Mouse (Mus musculus) skeletal muscle tissue, adult 2 months (tissue): ENCODE results near the gene Gm20431.

Experiments used
- DNase-seq: peaks from one replicate; pipeline ENCODE4 v3.0.0-alpha.2; 2012; ENCODE audit warnings: low read depth, low spot score

Gm20431 gene

DNA sequence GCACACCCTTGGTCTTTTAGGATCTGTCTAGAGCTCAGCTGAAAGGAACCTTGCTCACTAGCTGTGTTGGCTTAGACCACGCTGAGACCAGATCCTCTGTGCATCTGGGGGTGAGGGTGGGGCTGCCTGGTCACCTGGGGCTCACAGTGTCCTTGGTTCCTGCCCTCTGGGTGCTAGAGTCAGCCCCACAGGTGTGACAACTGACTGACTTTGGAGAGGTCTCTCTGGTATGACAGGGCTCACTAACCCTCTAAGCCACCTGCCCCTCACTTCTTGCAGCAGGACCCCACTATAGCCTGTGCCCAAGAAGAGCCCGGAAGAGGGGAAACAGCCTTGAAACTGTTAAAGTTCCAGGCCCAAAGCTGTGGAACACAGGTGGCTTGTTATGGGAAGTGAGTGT lies 58.9 kb downstream of the Gm20431 start:
- no peak for DNase-seq

DNA sequence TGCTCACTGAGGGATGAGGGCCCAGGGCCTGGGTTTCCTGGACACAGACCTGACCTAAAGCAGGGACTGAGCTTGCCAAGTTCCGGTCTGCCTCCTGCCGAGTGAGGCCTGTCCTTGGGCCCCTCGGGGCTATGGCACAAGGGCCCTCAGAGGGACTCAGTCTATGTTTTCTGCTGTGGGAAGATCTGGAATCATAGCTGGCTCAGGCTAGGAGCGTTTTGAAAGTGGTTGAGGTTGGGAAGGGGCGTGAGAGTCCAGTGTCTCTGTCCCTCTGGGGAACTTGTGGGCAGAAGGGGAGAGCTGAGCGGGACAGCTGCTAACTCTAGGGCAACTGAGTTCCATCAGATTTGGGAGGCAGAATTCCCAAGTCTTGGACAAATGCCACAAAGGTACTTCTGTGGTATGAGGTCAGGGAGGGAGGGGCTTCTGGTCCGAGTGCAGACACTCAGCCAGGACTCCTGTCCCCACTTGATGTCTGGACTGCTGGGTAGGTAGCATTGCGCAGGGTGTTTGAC lies 60.8 kb downstream of the Gm20431 start:
- DNase-seq = no peak

DNA sequence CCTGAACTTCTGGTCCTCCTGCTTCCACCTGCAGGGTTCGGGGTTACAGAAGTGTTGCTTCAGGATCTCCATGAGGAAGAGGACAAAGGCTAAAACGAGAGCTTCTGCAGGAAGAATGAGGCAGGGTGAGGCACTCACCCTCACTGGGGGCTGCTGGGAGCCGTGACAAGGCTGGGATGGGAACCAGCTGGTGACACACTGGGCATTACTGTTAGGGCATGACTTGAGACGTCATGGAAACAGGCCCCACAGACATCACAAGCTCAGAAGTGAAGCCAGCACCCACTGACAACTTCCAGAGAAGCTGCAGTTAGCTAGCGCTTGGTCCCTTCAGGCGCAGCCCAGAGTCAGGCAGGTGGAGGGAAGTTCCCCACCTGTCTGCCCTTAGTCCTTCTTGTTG lies 61.4 kb downstream of the Gm20431 start:
- DNase-seq = no peak

DNA sequence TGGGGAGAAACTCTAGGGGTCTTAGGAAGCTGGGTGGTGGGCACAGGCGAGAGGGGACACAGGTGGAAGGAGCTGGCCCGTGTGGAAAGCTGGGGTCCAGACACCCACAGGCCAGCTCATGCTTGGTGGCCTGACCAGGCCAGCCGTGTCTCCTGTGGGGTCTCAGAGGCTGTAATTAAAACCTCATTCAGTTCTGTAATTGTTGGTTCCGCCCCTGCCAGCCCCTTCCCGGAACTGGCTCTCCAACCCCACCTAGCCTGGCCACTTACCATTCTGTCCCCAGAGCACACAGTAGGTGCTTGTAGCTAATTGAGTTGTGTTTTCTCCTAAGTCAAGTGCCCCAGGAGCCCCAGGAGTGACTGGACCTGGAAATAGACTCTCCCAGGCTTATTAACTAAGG lies 62.1 kb downstream of the Gm20431 start:
- DNase-seq = no peak

DNA sequence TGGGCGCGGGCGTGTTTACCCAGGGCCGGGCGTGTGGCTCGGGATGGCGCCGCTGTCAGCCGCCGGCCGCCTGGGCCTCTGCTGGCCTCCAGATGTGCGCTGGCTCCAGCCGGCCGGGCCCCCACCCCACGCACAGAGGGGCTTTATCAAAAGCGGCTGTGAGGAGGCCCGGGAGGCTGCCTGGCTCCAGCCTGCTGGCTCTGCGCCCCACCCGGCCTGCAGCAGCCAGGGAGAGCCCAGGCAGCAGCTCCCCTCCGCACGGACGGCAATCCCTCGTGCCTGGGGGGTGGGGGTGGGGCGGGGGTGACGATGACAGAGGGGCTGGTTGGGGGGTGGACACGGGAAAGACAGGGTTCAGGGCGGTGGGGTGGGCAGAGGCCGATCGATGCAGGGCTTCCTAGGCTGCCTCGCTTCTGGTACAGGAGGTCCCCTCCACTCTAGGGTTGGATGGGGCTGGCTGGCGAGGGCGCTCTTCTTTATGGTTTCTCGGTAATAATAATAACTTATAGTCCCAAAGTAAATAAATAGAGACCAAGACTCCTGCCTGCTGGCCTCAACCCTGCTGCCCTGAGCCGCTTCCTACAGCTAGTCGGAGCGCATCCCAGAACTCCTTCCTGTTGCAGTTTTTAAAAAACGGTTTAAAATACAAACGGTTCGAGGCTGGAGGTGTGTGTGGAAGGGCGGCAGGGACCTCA lies 63.7 kb downstream of the Gm20431 start:
- no peak for DNase-seq

DNA sequence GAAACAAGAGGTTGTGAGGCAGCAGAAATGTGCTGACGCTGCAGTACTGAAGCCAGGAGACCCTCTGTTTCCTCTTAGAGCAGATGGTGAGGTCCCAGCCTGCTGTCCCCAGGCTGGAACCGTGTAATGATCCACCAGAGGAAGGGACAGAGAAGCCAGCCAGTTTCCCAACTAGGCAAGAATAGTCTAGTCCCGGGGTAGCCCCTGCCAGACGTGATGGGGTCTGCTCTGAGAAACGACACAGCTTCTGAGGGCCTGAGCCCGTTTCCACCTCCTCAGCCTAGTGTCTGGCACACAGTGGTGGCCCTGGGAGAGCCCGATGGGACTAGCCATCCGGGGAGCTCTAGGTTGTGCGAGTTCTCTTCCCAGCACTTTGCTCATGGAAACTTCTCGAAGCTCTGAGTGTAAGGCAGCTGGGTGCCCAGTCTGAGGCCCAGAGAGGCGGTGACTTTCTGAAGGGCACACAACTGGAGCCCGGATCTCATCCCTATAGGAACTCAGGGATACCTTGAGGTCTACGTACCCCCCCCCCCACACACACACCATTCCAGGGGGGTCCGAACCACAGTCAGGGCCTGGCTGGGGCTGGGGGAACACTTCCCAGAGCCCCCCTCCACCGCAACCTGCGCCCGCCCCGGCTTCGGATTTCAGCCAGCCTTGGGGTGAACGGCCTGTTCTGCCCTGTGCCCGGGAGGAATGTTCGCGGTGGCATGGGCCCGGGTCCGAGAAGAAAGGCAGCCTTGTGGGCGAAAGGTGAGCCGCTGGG lies 64.4 kb downstream of the Gm20431 start:
- DNase-seq = no peak

DNA sequence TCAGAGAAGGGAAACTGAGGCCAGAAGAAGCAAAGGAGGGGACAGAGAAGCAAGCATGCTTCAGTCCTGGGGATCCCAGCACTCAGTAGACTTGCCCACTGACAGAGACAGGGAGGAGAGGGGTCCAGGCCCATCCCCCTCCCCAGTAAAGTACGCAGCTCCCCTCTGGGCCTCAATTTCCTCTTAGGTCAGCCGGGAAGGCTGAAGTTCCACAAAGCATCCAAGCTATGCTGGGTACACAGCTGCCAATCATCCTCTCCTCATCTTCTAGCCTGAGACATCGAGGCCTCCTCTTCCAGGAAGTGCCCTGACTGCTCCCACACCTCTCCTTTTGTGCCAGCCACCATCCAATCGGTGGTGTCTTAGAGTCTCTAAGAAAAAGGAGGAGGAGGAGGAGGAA lies 65.0 kb downstream of the Gm20431 start:
- no peak for DNase-seq

DNA sequence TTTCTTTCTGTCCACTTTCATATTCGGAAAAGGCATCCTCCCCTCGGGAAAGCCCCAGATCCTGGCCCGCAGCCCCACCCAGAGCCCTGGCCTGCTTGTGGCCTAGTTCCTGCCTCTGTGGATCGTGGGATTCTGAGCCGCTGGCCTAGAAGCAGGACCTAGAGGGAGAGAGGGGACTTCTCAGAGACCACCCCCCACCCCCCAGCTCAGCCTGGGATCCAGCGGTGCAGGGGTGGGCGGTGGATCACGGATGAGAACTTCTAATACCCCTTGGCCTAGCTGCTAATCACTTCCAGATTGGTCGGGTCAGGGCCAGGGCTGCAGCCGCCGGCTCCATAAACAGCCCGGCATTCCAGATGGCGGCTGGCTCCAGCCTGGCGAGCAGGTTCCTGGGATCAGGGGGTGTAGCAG lies 65.5 kb downstream of the Gm20431 start:
- DNase-seq = peak; percentile 63

DNA sequence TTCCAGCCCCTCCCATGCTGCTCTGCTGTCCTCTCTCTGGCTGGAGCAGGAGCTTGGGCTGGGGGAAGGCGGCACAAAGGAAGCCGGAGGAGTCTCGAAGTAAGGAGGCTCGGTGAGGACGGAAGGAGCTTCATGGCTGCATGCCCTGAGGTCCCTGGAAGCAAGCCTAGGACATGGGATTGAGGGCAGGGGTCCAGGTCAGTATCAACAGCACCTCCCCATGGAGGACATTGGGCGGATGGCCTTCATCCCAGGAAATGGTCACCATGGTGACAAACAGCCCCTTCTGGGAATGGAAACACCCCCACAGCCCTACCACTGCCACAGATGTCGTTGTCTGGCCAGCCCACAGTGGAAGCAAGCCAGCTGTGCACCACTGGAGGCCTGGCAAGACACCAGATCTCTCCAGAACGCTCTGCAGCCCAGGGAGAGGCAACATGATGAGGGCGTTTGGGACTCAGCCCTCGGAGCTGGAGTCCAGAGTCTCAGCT lies 66.8 kb downstream of the Gm20431 start:
- DNase-seq = peak; percentile 97

DNA sequence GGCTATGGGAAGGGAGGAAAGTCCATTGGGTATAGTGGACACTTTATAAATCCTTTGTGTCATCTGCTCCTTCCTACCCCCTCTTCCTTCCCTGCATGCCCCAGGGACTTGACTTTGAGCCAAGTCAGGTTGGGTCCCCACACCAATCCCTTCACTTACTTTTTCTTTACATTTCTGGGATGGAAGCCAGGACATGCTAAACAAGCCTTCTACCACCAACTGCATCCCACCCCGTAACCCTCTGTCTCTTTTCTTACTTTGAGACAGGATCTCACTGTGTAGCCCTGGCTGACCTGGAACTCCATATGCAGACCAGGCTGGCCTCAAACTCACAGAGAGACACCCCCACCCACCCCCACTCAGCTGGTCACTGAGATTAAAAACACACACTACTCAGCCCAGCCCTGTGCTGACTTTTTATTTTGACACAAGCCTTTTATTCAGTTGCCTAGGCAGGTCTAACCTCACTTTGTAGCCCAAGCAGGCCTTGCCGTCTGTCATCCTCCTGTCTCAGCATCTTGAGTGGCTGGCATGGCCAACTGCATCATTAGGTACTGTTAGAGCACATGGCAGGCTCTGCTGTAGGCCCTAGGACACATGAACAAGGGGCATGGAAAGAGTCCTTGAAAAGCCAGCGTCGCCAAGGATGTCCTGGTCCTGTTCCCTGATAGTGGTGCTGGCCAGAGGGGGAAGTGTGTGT lies 67.6 kb downstream of the Gm20431 start:
- DNase-seq = no peak

DNA sequence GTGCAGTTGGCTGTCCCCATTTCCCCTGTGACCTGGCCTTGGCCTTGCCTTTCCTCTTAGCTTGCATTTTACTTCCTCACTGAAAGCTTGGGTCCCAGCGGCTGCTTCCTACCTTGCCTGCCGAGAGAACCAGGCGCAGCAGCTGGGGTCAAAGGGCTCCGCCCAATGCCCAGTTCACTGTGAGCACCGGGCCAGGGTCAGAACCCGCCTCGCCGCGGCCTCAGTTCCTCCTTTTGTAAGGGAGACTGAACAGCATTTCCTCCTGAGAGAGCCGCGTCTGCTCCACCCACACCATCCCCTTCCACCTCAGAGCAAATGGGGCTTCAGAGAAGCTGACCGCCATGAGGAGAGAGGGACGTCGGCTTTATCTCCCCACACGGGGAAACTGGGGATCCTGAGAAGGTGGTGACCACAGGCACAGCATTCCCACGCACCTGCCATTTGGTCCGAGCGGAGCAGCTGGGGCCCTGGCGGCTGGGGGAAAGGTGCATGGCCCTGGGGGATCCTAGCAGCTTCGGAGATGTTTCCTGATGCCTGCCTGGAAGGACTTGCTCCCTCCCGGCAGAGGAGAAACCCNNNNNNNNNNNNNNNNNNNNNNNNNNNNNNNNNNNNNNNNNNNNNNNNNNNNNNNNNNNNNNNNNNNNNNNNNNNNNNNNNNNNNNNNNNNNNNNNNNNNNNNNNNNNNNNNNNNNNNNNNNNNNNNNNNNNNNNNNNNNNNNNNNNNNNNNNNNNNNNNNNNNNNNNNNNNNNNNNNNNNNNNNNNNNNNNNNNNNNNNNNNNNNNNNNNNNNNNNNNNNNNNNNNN lies 72.3 kb downstream of the Gm20431 start:
- peak; percentile 65 for DNase-seq

DNA sequence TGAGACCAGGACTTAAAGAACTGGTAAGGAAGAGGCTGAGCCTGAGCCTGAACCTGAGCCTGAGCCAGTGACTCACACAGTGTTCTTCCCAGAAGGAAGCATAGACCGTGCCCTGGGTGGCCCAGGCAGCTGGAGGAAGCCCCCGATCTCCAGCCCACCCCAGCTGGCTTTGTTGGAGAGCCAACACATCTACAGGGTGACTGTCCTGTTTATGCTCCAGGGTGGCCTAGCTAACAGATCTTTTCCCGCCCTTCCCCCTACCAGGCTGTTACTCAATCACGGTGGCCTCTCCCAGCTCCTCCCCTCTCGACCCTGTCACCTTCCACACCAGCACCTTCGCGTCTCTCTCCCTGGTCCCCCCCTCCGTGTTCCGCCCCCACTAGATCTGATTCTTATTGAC lies 74.3 kb downstream of the Gm20431 start:
- no peak for DNase-seq

DNA sequence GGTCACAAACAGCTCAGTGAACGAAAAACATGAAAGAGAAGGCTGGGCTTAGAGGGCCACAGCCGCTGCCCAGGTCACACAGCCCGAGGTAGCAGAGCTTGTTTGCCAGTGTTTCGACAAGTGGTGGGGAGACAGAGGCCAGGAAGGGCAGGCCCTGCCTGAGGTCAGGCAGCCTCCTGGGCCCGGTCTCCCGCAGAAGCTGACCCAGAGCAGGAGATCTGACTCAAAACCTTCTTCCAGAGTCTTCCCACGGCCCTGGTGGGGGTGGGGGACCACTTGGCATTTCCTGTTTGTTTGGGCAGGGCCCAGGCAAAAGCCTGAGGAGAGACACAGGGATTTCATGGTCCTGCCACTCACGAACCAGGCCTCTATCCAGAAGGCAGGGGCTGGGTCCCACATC lies 75.3 kb downstream of the Gm20431 start:
- DNase-seq = no peak

DNA sequence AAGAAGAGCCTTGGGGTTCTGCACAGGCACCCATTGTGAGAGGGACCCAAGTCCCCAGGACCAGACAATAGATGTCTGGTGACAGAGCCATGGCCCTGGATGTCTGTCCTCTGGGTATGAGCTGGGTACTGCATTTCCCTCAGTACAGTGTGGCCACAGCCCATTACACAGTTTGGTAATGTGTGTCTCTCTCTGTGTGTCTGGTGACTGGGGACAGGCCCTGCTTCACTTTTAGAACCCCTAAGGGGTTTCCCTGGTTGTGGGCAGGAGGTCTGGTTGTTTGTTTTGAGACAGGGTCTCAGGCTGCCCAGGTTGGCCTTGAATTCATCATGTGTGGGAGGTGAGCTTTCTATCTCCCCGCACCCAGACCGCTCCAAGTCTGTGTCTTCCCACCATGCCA lies 76.0 kb downstream of the Gm20431 start:
- no peak for DNase-seq

DNA sequence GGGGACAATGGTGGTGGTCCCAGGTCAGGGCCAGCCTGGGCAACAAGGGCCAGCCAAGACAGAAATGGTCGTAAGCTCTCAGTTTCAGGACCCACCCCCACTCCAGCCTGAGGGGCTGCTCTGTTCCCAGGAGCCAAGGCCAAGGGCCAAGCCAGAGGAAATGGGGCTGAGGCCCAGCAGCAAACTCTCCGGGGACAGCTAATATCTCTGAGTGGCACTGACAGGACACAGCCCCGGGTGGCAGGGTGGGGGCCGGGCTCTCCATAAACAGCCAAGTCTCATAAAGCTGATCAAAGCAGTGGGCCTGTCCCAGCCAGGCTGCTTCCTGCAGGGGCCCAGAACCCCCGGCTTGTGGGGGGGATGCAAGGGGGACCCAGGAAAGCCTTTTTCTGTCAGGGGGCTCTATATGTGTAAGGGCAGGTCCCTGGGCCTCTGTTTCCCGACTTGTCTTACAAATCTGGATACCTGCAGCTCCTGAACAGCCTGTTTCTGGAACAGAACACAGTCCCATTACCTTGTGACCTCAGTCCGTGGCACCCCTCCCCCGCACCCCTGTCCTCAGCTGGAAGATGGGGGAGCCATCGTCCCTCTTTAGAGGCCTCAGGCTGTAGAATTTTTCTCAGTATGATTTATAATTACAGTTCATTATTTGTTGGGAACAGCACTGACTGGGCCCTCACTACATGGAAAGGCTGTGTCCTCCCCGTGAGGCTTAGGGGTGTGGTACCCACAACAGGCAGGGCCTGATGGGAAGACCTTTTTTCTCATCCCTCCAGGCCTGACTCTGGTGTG lies 77.9 kb downstream of the Gm20431 start:
- no peak for DNase-seq

DNA sequence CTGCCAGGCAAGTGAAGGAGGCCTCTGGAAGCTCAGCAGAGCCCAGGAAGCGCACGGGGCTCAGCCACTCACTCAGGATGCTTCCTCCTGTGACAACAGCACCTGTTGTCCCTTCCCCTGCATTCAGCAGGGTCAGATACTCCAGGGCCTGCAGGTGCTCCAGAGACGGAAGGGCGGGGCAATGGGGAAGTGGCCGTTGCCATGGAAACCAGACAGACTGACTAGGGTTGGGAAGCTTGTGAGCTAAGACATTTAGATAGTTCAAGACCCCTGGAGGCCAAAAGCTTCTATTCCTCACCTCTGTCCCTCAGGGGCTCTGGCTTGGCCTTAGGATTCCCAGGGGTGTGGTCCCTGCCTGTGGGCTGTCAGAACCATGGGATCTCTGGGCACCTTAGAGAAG lies 82.8 kb downstream of the Gm20431 start:
- no peak for DNase-seq

DNA sequence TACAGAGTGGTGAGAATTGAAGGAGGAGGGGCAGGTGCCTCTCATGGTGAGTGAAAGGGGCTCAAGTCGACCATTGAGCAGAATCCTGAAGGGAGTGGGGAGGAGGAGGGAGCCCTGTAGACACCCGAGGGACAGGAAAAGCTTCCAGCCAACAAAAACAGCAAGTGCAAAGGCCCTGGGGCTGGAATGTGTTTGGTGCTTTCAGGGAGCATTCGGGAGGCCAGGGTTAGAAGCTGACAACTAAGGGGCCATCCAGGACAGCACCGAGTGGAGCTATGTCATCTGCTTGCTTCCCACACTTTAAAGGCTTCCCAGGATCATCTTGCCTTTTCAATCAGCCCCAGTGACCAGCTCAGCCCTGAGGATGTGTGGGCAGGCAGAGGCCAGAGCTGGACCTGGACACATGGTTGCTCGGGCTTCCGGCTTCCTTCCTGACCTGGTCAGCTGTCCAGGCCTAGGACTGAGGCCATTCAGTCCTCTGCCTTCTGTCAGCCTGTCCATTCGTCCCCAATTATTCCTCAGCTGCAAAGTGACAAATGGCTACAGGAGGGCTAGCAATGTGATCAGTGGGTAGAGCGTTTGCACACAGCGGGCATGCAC lies 84.0 kb downstream of the Gm20431 start:
- no peak for DNase-seq

DNA sequence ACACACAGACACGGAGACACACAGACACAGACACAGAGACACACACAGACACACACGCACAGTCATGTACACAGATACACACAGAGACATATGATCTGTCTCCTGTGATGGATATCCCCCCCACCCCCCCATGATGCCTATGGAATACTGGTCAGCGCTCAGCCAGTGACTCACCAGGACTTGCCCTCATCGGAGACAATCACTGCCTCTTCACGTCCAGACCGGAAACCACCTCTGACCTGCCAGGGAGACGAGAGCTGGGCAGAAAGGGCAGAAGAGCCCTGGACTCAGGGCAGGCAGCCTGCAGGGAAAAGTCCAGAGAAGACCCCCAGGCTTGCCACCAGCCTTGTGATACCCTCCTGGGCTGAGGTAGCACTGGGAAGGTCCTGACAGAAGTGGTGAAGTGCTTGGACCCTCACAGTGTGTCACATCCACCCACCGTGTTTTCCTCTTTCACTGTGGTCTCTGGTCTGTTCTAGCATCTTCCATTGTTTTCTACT lies 85.1 kb downstream of the Gm20431 start:
- DNase-seq = no peak

DNA sequence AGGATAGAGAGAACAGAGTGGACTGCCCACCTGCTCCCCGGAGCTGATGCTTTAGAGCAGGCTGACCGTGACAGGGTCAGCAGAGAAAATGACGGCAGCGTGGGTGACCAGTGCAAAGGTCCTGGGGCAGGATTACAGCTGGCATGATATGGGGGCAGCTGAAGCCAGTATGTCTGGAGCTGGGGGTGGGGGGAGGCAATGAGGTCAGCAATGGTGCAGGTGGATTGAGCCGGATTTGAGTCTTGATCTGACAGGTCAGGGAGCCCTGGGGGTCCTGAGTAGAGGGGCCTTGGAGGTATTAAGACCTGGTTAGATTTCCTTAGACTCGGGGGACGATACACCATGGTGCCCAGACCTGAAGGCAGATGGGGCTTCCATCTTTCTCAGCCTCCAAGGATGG lies 85.7 kb downstream of the Gm20431 start:
- no peak for DNase-seq

DNA sequence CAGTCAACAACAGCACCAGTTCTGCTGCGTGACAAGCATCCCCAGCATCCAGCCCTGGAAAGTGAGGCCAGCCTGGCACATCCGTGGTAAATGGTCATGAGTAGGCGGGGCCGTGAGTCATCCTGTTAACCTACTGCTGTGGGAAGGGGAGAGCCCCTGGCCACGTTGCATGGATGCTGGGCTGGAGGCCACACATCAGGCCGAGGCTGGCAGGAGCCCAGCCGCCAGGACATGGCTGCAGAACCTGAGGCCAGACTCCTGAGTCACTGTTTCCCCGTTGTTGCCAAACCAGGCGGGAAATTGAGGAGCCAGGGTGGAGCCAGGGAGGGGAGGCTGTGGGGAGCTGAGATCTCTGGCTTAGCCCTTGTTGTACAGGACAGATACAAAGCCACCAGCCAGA lies 86.5 kb downstream of the Gm20431 start:
- DNase-seq = peak; percentile 85
